Mouse (Mus musculus) myocyte (in vitro differentiated cells): ENCODE data around the gene Fam214a.

ENCODE experiments used
- MAX ChIP-seq: IDR thresholded peaks from one replicate; pipeline ENCODE4 v1.6.1; 2011; ENCODE audit warnings: low read depth, mild to moderate bottlenecking, control low read depth
- TCF12 ChIP-seq: IDR thresholded peaks from one replicate; pipeline ENCODE4 v1.6.1; 2011; ENCODE audit warnings: mild to moderate bottlenecking, control low read depth; ENCODE audit not compliant: poor library complexity, insufficient read depth, severe bottlenecking

- TF ChIP-seq TCF12 (no peak), MAX (no peak)
Observed at GRCm38 (mm10) chr9:74929981-74930423, 22.7 kb upstream of the Fam214a start.
